Mouse (Mus musculus) urinary bladder, postnatal 4 days (tissue): ENCODE measurements around the gene Ank3.

Experiments used
- DNase-seq, 2 experiments: peaks; one replicate each; pipeline ENCODE4 v3.0.0; 2021 to 2022; ENCODE audit warnings: low spot score in 2 of 2

Ank3 gene

DNA sequence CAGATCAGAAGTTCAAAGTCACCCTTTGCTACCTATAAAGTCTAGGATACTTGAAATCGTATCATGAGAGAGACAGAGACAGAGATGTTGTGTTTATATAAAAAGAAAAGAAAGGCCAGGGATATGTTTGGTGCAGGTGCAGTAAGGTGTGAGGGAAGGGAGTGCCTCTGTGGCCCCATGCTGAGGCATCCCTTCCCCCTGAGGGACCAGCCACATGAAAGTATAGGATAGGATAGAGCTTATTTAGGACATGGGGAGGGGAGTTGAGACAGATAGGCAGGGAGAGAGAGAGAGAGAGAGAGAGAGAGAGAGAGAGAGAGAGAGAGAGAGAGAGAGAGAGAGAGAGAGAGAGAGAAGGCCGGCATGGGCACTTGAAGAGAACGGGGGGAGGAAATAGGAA lies 175.2 kb downstream of the Ank3 start:
- no peak for DNase-seq

DNA sequence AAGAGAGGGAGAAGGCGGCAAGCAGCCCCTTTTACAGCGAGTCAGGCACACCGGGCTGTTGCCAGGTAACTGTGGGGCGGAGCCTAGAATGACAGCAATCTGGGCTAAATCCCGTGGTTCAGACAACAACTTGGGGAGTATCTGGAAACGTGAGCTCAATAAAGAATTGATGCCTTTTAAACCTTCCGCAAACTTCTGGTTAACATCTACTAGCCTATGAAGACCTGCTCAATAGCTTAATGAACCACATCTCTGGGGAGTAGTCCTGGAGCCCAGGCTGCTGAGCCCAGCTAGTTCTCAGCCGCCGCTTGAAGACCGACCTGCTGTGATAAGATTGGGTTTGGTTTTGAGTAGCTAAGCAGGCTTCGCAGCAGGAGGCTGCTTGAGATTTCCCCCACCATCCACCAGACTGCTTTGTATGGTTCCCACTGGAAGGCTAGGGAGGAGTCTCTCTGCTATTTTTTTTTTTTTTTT lies 175.7 kb downstream of the Ank3 start:
- DNase-seq: no peak

GRCm38 (mm10) chr10:69574894-69575293 lies 176.3 kb downstream of the Ank3 start:
- DNase-seq: no peak

DNA sequence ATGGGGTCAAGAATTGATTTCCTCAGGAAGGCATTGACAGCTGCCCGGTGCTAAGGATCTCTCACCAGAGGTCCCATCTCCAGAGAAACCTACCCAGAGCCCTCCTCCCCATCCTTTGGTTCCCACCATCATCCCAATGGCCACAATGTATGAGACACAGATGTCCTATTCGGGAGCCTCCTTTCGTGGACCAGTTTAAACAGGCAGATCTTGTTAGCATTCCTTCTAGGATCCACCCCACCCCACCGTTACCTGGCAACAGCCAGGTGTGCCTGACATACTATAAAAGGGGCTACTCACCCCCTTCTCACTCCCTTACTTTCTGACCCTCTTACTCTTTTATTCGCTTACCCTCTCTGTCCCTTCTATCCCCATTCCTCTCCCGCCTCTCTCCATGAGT lies 176.9 kb downstream of the Ank3 start:
- no peak for DNase-seq

GRCm38 (mm10) chr10:69576264-69576663 lies 177.7 kb downstream of the Ank3 start:
- DNase-seq: no peak

DNA sequence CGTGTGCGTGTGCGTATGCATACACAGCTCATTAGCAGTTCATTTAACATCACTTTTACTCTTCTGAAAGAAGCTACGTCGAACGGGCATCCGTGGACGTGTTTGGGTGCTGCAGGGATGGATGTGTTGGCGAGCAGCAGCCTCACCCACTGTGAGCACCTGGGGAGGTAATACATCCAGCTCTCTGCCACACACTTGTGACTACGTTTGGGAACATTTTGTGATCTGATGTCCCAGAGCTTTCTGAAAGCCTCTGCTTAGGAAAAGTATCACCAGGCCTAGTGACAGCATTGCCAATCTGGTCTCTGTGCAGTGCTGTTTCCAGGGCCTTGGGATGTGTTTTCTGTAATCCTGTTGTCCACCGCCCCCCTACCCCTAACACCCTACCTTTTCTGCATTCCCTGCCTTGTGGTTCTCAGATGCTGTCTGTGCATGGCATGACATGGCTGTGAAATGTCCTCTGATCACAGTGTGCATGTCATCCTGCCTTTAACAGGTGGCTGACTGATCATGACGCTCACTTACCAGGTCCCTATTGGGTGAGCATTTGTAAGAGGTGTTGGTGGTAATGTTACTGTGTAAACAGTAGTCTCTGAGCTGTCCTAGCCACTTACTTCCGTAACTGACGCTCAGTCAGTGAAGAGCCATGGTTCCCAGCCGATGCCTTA lies 178.6 kb downstream of the Ank3 start:
- DNase-seq: no peak

DNA sequence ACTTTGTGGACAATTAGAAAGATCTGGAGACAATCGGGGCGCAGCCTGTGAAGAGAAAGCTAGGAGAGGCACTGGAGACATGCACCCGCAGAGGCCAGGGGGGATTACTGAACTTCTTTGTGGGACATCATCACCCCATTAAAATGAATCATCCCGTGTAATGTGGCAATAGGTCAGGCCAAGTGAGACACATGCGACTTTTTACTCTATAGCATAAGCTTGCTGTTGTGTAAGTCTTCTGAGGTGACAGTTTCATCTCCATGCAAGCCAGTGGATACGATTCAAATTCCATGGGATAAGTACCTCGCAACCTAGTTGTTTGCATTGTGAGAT lies 179.1 kb downstream of the Ank3 start:
- no peak for DNase-seq

GRCm38 (mm10) chr10:69579585-69579984 lies 181.0 kb downstream of the Ank3 start:
- no peak for DNase-seq

DNA sequence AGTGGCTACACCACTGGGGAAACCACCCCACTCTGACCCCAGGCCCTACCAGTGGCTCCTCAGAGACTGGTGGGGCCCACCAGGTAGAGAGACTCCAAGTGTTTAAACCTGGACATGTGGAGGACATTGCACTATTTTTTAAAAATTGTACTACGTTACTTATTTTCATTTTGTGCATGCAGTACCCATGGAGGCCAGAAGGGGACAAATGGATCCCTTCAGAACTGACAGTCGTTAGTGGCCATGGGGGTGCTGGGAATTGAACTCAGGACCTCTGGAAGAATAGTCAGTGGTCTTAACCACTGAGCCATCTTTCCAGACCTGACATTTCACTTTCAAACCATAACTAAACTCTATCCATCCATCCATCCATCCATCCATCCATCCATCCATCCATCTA lies 183.0 kb downstream of the Ank3 start:
- no peak for DNase-seq

DNA sequence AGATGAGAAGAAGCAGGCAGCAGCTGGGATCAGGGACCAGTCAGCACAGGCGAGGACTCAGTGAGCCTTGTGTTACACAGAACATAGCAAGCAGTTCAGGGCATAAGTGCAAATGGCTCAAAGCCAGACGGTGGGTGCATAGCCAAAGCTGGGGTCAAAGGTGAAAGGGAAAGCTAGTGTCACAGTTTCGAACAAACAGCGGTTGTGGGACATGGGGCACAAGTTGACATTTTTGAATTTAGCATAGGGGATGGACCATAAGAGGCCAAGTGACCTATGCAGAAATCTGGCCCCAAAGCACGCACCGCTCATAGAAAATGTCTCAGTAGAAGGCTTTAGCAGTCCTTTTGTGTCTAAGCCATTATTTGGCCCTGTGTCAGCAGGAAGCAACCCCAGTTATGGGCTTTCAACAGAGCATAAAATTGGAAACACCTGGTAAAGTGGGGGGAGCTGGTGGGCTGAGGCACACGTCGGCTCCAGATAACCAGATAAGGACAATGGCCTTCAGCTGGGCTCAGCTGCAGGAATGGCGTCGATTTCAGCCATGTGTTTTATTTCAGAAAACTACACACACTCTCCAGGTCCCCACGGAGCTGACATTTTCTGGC lies 185.4 kb downstream of the Ank3 start:
- DNase-seq: peak in 1 of 2 experiments; percentile 32

DNA sequence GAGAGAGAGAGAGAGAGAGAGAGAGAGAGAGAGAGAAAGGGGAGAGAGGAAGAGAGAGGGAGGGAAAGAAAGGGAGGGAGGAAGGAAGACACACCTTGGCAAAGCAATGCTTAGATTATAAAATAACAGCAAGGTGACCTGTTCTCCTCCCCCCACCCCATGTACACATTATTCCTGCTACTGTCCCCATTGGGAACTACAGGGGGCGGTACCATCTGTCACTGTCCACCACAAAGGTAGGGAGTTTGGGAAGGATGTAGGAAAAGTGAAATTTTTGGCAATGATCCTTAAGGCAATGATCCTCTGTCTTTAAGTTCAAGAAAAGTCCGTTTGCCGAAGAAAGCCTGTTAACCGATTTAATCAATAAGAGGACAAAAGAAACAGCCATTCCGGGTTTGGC lies 186.0 kb downstream of the Ank3 start:
- DNase-seq: no peak

GRCm38 (mm10) chr10:69585271-69585670 lies 186.7 kb downstream of the Ank3 start:
- no peak for DNase-seq

DNA sequence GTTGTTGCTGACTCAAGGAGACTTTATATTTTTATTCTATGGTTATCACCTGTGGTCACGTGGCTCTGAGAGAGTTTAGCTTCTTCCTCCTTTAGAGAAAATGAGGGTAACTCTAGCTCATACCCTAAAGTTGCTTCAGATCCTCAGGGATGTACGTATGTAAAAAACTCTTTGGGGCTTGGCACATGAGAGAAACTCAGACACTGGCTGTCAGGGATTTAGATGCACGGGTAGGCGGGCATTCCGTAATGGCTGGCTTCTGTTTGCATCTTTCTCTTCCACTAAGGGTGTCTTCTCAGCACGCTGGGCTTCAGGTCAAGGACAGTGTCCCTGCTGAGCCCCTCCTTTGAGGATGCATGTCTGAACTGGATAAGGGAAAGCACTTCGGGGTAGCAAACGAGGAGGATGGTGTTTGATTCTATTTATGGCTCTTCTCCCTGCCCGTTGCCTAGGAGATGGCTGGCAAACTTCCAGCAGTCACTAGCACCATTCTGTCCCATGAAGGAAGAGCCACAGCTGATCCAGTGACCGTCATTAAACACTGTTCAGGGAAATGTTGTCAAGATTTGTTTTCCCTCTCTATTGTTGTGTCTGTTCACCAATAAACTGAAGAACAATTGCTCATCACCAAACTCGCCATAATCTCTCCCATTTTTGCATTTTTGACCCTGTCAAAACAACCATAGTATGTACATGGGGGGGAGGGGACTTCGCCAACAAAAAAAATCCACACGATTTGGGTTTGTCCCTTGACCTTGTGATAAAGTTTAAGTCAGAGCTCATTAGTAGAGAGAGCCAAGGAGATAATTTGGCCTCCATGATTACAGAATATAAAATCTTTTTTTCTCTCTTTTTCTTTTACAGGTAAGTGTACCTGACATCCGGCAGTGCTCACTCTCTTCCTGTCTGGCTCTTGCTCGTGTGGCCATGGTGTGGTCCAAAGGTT lies 195.9 kb downstream of the Ank3 start:
- DNase-seq: no peak

- no peak for DNase-seq
Observed at GRCm38 (mm10) chr10:69595487-69595886, 196.9 kb downstream of the Ank3 start.

GRCm38 (mm10) chr10:69601471-69601870 lies 202.9 kb downstream of the Ank3 start:
- no peak for DNase-seq

DNA sequence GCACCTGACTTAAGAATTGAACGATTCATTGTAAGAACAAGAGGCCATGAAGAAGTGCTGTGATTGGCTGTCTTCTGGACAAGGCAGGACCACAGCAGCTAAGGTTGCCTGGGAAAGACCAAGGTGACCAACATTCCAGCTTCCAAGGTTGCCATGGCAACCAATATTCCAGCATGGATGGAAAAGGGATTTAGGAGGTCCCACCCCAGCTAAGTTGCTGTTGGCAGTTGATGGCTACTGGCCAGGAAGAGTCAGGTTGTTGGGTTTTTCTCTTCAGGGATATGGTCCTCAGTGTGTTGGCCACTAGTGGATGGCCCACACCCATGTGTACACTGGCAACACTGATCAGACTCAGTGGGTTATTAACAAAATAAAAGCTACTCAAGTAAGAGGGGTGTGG lies 204.1 kb downstream of the Ank3 start:
- DNase-seq: no peak

DNA sequence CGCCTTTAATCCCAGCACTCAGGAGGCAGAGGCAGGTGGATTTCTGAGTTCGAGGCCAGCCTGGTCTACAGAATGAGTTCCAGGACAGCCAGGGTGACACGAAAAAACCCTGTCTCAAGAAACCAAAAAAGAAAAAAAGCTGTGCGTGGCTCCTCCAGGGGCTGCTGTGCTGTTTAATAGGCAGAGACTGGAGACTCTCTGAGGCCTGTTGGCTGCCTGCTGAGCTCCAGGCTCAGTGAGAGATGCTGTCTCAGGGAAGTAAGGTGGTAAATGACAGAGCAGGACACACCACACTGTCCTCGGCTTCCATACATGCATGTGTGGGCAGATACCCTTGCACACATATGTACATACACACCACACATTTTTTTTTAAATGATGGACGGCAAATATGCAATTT lies 206.0 kb downstream of the Ank3 start:
- no peak for DNase-seq

DNA sequence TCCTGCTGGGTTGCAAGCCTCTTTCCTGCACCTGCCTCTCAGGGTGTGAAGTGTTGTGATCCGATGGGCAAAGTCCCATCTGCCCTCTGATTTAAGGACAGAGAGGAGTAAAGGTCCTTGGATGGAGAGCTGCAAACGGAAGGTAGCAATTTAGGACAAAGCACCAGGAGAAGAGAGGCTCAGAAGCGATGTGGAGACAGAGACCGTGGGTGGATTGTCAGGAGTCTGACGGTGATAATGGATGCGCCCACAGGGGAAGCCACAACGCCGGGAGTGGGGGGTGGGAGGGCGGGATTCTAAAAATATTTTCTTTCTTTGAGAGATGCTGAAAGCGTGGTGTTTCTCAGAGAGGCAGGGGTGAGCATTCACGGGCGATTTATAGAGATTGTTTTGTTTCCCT lies 206.6 kb downstream of the Ank3 start:
- DNase-seq: no peak

GRCm38 (mm10) chr10:69607611-69608119 lies 209.1 kb downstream of the Ank3 start:
- DNase-seq: no peak

GRCm38 (mm10) chr10:69611314-69611713 lies 212.7 kb downstream of the Ank3 start:
- no peak for DNase-seq

- peak in 1 of 2 experiments; percentile 27 for DNase-seq
Observed at GRCm38 (mm10) chr10:69611839-69612340, 213.3 kb downstream of the Ank3 start.

- DNase-seq: no peak
Observed at GRCm38 (mm10) chr10:69616953-69617352, 218.4 kb downstream of the Ank3 start.
